ENCODE assay signal across 8 mouse cellular contexts in genomic region chr8:123105553-123106326, GRCm38 (mm10). TPM values are rescaled to one million over a fixed set of nuclear protein-coding genes. Genes with fewer than 3 reads are reported as not detected.
DNase-seq lines count a peak whose midpoint lies in the region; ATAC-seq and TF ChIP-seq lines count a peak whose summit lies in the region.
"Had no signal": no experiment of that assay in that cellular context is flagged by ENCODE, and none has a peak within 500 bp of the region (broad histone marks: within the 10 kb centered on the region; RNA-seq: fewer than 3 reads in every experiment).

No protein-coding gene starts in this region.

- H3K4me3 ChIP-seq in liver, adult 2 months (ENCODE audit: insufficient read depth, low read depth, low read length): no peak overlapping the region
- H3K4me3 ChIP-seq: erythroblast, embryonic 14.5 days had no signal

- DNase-seq in liver, adult 2 months (ENCODE audit: extremely low read depth, low read depth, low spot score): peak; percentile 45
- DNase-seq in liver: no peak
- DNase-seq in MEL-GATA-1-ER (ENCODE audit: extremely low read depth, low read depth): peak; percentile 72
- DNase-seq in naive thymus-derived CD4-positive, alpha-beta T cell, adult 2 months (ENCODE audit: low read depth): peak; percentile 84
- DNase-seq in right cerebral cortex, postnatal 14 days: no peak
- DNase-seq in cerebellum, adult 9-11 months: no peak

- H3K27me3 ChIP-seq in liver, adult 2 months (ENCODE audit: control insufficient read depth, insufficient read depth, low read length): no peaks in the 10 kb centered on the region

- H3K27ac ChIP-seq in liver, adult 2 months (replicated peaks; ENCODE audit: insufficient read depth, low read depth, low read length): no peak overlapping the region

- WGBS in liver, adult 2 months: 79% methylated on average over 5 of the region's 5 CpGs

- peaks cover 9% of the 10 kb centered on the region for H3K4me1 ChIP-seq in liver, adult 2 months (ENCODE audit: control insufficient read depth, insufficient read depth, low read length)

- H3K9ac ChIP-seq in liver, adult 2 months (ENCODE audit: low read depth, low read length): no peak overlapping the region

- no peak for TF ChIP-seq POLR2A in liver, adult 2 months (IDR thresholded peaks at IDR 0.05; ENCODE audit: extremely low read depth, insufficient read depth, low read length)

- TF ChIP-seq CTCF in liver, adult 2 months (IDR thresholded peaks at IDR 0.05; ENCODE audit: low read depth, low read length): peak; percentile 12; the same call in 1 of the 2 replicates

- peak; percentile 16; the same call in 1 of the 2 replicates for ATAC-seq in common myeloid progenitor, adult 5-6 weeks (replicated peaks; ENCODE audit: low read depth, poor library complexity, severe bottlenecking)

- H3K79me2 ChIP-seq in liver, adult 2 months (ENCODE audit: control insufficient read depth, insufficient read depth, low read length): peaks cover 4% of the 10 kb centered on the region; the same call in 1 of the 2 replicates

- H3K36me3 ChIP-seq in liver, adult 2 months (ENCODE audit: control insufficient read depth, insufficient read depth, low read length): peaks cover 21% of the 10 kb centered on the region; the same call in 1 of the 2 replicates

RNA-seq across cellular contexts. Expression of gene Rpl13, which starts 3.6 kb away (rescaled TPM):
- total RNA-seq in liver, adult 2 months (2014; rRNA removed): 764 and 919 TPM in 2 replicates
- polyA plus RNA-seq in liver, adult 2 months (2012; rRNA removed): 634 and 769 TPM in 2 replicates
- total RNA-seq in common myeloid progenitor, adult 5-6 weeks (2017): 3,285 and 3,463 TPM in 2 replicates

RNA-seq across cellular contexts. Expression of gene Cpne7, which starts 11.4 kb away (rescaled TPM):
- 0.07 and 0.09 TPM in 2 replicates for total RNA-seq in liver, adult 2 months (2014; rRNA removed)
- 0.09 and 0.28 TPM in 2 replicates for polyA plus RNA-seq in liver, adult 2 months (2012; rRNA removed)
- 0.14 and 1.4 TPM in 2 replicates for total RNA-seq in common myeloid progenitor, adult 5-6 weeks (2017)

RNA-seq across cellular contexts. Expression of gene Spg7, which starts 43.0 kb away (rescaled TPM):
- 27.4 and 29.5 TPM in 2 replicates for total RNA-seq in liver, adult 2 months (2014; rRNA removed)
- 62.4 and 81.4 TPM in 2 replicates for polyA plus RNA-seq in liver, adult 2 months (2012; rRNA removed)
- total RNA-seq in common myeloid progenitor, adult 5-6 weeks (2017): 50.3 and 51.8 TPM in 2 replicates

RNA-seq across cellular contexts. Expression of gene Sult5a1, which starts 52.4 kb away (rescaled TPM):
- total RNA-seq in liver, adult 2 months (2014; rRNA removed): 15.5 and 29.8 TPM in 2 replicates
- 62.7 and 154 TPM in 2 replicates for polyA plus RNA-seq in liver, adult 2 months (2012; rRNA removed)
- total RNA-seq in common myeloid progenitor, adult 5-6 weeks (2017): not detected in 2 replicates

Comparison
In these comparisons a context has a peak if more than half of its experiments do, and no peak if none do; other contexts are left out.
1. DNase-seq: peak in liver, adult 2 months (single experiment), MEL-GATA-1-ER (single experiment) and naive thymus-derived CD4-positive, alpha-beta T cell, adult 2 months (single experiment); none in liver (single experiment), right cerebral cortex, postnatal 14 days (single experiment) and cerebellum, adult 9-11 months (single experiment).